Mouse (Mus musculus): Measurements from ENCODE around the gene Olfr10.

DNA sequence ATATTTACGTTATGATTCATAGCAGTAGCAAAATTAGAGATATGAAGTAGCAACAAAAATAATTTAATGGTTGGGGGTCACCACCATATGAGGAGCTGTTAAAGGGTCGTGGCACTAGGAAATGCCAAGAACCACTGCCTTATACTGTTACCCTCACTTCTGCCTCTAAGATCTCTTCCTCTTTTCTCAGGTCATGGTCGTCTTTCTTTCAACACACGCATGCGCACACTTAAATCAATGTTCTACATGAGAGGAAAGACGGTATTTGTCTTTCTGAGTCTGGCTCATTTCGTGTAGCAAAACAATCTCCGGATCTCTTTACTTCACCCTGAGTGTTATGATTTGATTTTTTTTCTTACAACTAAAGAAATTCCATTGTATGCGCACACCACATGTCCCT lies 34.8 kb upstream of the Olfr10 start:
- TF ChIP-seq TCF3 (IDR thresholded peaks at IDR 0.05; ENCODE audit: insufficient read length, low read depth) = no peak
- TF ChIP-seq TCF12 (IDR thresholded peaks at IDR 0.05; ENCODE audit: insufficient read depth, poor library complexity, severe bottlenecking) = no peak
- no peak for TF ChIP-seq POLR2A (IDR thresholded peaks at IDR 0.05; ENCODE audit: insufficient read length, low read depth)
- no peak for TF ChIP-seq CEBPB (IDR thresholded peaks at IDR 0.05; ENCODE audit: insufficient read depth, poor library complexity, severe bottlenecking)
- no peak for TF ChIP-seq REST (IDR thresholded peaks at IDR 0.05; ENCODE audit: insufficient read depth, insufficient read length)
- no peak for TF ChIP-seq MAX (IDR thresholded peaks at IDR 0.05; ENCODE audit: low read depth)
